Mouse (Mus musculus) MEL (cell line): ENCODE measurements around the gene Smg6. TPM values are rescaled to one million over a fixed set of nuclear protein-coding genes. Genes with fewer than 3 reads are reported as not detected.
A peak's percentile ranks its signal among the peaks of the same experiment; 100 is the strongest.

Experiments
- DNase-seq: peaks from one replicate; pipeline ENCODE4 v3.0.0; 2011; ENCODE audit warnings: low read depth, low spot score
- H3K27ac ChIP-seq: 2 replicates; pipeline ENCODE4 v1.5.1; 2012; ENCODE audit warnings: low read depth, mild to moderate bottlenecking, control low read depth, low read length, moderate library complexity; ENCODE audit not compliant: control insufficient read depth
- H3K27me3 ChIP-seq, 2 experiments: fragments of 150-350 bp in 1 of 2; sonication (generic) in 1 of 2; 2 replicates each; pipeline ENCODE4 v1.6.1; 2012; ENCODE audit warnings: low read length in 2 of 2, mild to moderate bottlenecking in 2 of 2, improper control_type of control experiment in 1 of 2, moderate library complexity in 1 of 2; ENCODE audit not compliant: insufficient read depth in 2 of 2, control insufficient read depth in 1 of 2
- H3K36me3 ChIP-seq, 2 experiments: 2 replicates each; pipeline ENCODE4 v1.6.1; 2012 to 2014; ENCODE audit warnings: low read length in 2 of 2, improper control_type of control experiment in 1 of 2, inconsistent platforms in 1 of 2, mild to moderate bottlenecking in 1 of 2; ENCODE audit not compliant: insufficient read depth in 2 of 2, control insufficient read depth in 1 of 2
- H3K4me1 ChIP-seq, 2 experiments: fragments of 150-350 bp in 1 of 2; sonication (generic) in 1 of 2; 2 replicates each; pipeline ENCODE4 v1.6.1; 2012; ENCODE audit warnings: low read length in 2 of 2, improper control_type of control experiment in 1 of 2, mild to moderate bottlenecking in 1 of 2; ENCODE audit not compliant: insufficient read depth in 2 of 2, control insufficient read depth in 1 of 2
- H3K4me3 ChIP-seq, 2 experiments: fragments of 150-350 bp in 1 of 2; sonication (generic) in 1 of 2; 2 replicates each; pipeline ENCODE4 v1.5.1; 2012; ENCODE audit warnings: low read depth in 2 of 2, low read length in 2 of 2, mild to moderate bottlenecking in 2 of 2, moderate library complexity in 2 of 2, control low read depth in 1 of 2, improper control_type of control experiment in 1 of 2; ENCODE audit not compliant: control insufficient read depth in 1 of 2, insufficient read depth in 1 of 2
- H3K79me2 ChIP-seq: 2 replicates; pipeline ENCODE4 v1.6.1; 2012; ENCODE audit warnings: mild to moderate bottlenecking, low read length, moderate library complexity; ENCODE audit not compliant: control insufficient read depth, poor library complexity, insufficient read depth
- H3K9ac ChIP-seq: 2 replicates; pipeline ENCODE4 v1.6.1; 2012; ENCODE audit warnings: low read depth, mild to moderate bottlenecking, control low read depth, low read length, moderate library complexity; ENCODE audit not compliant: control insufficient read depth, poor library complexity, severe bottlenecking
- H3K9me3 ChIP-seq: fragments of 150-350 bp; sonication (generic); replicated peaks from 2 replicates; pipeline ENCODE4 v1.6.1; 2012; ENCODE audit warnings: mild to moderate bottlenecking, low read length, improper control_type of control experiment, moderate library complexity; ENCODE audit not compliant: insufficient read depth
- CHD2 ChIP-seq: IDR thresholded peaks from 2 replicates; pipeline ENCODE4 v1.6.1; 2011; ENCODE audit warnings: low read length, improper control_type of control experiment
- CTCF ChIP-seq, 3 experiments: IDR thresholded peaks in 2 of 3; conservative IDR thresholded peaks in 1 of 3; 2 replicates each; pipeline ENCODE4 v1.5.1; 2011 to 2012; ENCODE audit warnings: low read length in 3 of 3, low read depth in 2 of 3, mild to moderate bottlenecking in 2 of 3, improper control_type of control experiment in 1 of 3, inconsistent platforms in 1 of 3, mixed read lengths in 1 of 3, moderate library complexity in 1 of 3; ENCODE audit not compliant: control insufficient read depth in 1 of 3, insufficient read depth in 1 of 3, poor library complexity in 1 of 3, severe bottlenecking in 1 of 3
- E2F4 ChIP-seq: IDR thresholded peaks from 2 replicates; pipeline ENCODE4 v1.6.1; 2011; ENCODE audit warnings: low read depth, low read length, improper control_type of control experiment, borderline replicate concordance
- ELF1 ChIP-seq: IDR thresholded peaks from 2 replicates; pipeline ENCODE4 v1.6.1; 2014; ENCODE audit warnings: low read depth, mild to moderate bottlenecking, inconsistent platforms, low read length, improper control_type of control experiment, moderate library complexity
- EP300 ChIP-seq, 2 experiments: IDR thresholded peaks; 2 replicates each; pipeline ENCODE4 v1.6.1; 2011; ENCODE audit warnings: improper control_type of control experiment in 2 of 2, low read length in 2 of 2, low read depth in 1 of 2, mild to moderate bottlenecking in 1 of 2
- GABPA ChIP-seq: IDR thresholded peaks from 2 replicates; pipeline ENCODE4 v1.6.1; 2012; ENCODE audit warnings: low read depth, mild to moderate bottlenecking, inconsistent platforms, low read length, improper control_type of control experiment, moderate library complexity
- GATA1 ChIP-seq: IDR thresholded peaks from 2 replicates; pipeline ENCODE4 v1.6.1; 2011; ENCODE audit warnings: low read depth, low read length, improper control_type of control experiment
- MAFK ChIP-seq: IDR thresholded peaks from 2 replicates; pipeline ENCODE4 v1.6.1; 2011; ENCODE audit warnings: low read depth, mild to moderate bottlenecking, low read length, improper control_type of control experiment, borderline replicate concordance
- MAZ ChIP-seq: IDR thresholded peaks from 2 replicates; pipeline ENCODE4 v1.6.1; 2012; ENCODE audit warnings: low read depth, mild to moderate bottlenecking, inconsistent platforms, low read length, improper control_type of control experiment
- MXI1 ChIP-seq: IDR thresholded peaks from 2 replicates; pipeline ENCODE4 v1.6.1; 2011; ENCODE audit warnings: mild to moderate bottlenecking, low read depth, low read length, improper control_type of control experiment
- NELFE ChIP-seq: IDR thresholded peaks from 2 replicates; pipeline ENCODE4 v1.6.1; 2011; ENCODE audit warnings: low read depth, low read length, improper control_type of control experiment
- NRF1 ChIP-seq: IDR thresholded peaks from 2 replicates; pipeline ENCODE4 v1.6.1; 2014; ENCODE audit warnings: low read depth, mild to moderate bottlenecking, inconsistent platforms, low read length, improper control_type of control experiment, moderate library complexity; ENCODE audit not compliant: poor library complexity, insufficient read depth, severe bottlenecking
- POLR2AphosphoS5 ChIP-seq: IDR thresholded peaks from 2 replicates; pipeline ENCODE4 v1.6.1; 2012; ENCODE audit warnings: low read depth, borderline replicate concordance, mild to moderate bottlenecking, inconsistent platforms, low read length, moderate library complexity, mixed read lengths
- RAD21 ChIP-seq: IDR thresholded peaks from 2 replicates; pipeline ENCODE4 v1.6.1; 2011; ENCODE audit warnings: mild to moderate bottlenecking, low read depth, low read length, improper control_type of control experiment
- SIN3A ChIP-seq: IDR thresholded peaks from 2 replicates; pipeline ENCODE4 v1.6.1; 2012; ENCODE audit warnings: low read length, improper control_type of control experiment, inconsistent platforms
- SMC3 ChIP-seq: IDR thresholded peaks from 2 replicates; pipeline ENCODE4 v1.6.1; 2011; ENCODE audit warnings: low read depth, low read length, improper control_type of control experiment
- TBP ChIP-seq: IDR thresholded peaks from 2 replicates; pipeline ENCODE4 v1.8.0; 2011; ENCODE audit warnings: low read depth, low read length, improper control_type of control experiment
- UBTF ChIP-seq: IDR thresholded peaks from 2 replicates; pipeline ENCODE4 v1.6.1; 2012; ENCODE audit warnings: low read depth, mild to moderate bottlenecking, inconsistent platforms, low read length, improper control_type of control experiment, moderate library complexity, borderline replicate concordance; ENCODE audit not compliant: insufficient read depth
- ZC3H11A ChIP-seq: IDR thresholded peaks from 2 replicates; pipeline ENCODE4 v1.6.1; 2012; ENCODE audit warnings: low read depth, mild to moderate bottlenecking, inconsistent platforms, low read length, improper control_type of control experiment
- ZKSCAN1 ChIP-seq: IDR thresholded peaks from 2 replicates; pipeline ENCODE4 v1.6.1; 2012; ENCODE audit warnings: low read depth, mild to moderate bottlenecking, inconsistent platforms, low read length, improper control_type of control experiment, moderate library complexity
- polyA plus RNA-seq, 2 experiments: library from polyadenylated mRNA; stranded (reverse) in 1 of 2; unstranded in 1 of 2; fragments of >175 nt in 1 of 2; fragments of >200 nt in 1 of 2; gene quantifications; 2 replicates each; pipeline versions ENCODE4 v1.2.1 to v1.2.4; 2012; ENCODE audit warnings: low replicate concordance in 2 of 2, low read depth in 1 of 2; ENCODE audit not compliant: insufficient read length in 2 of 2, insufficient read depth in 1 of 2, missing spikeins in 1 of 2
- total RNA-seq: library from RNA; depleted of rRNA; stranded (reverse); fragments of 300-350 nt; gene quantifications from 2 replicates; pipeline ENCODE4 v1.2.3, GENCODE M21; 2012

Gene Smg6
- total and polyA plus RNA-seq, 3 experiments = 11.6 to 19.0 TPM; not detected in 1

DNA sequence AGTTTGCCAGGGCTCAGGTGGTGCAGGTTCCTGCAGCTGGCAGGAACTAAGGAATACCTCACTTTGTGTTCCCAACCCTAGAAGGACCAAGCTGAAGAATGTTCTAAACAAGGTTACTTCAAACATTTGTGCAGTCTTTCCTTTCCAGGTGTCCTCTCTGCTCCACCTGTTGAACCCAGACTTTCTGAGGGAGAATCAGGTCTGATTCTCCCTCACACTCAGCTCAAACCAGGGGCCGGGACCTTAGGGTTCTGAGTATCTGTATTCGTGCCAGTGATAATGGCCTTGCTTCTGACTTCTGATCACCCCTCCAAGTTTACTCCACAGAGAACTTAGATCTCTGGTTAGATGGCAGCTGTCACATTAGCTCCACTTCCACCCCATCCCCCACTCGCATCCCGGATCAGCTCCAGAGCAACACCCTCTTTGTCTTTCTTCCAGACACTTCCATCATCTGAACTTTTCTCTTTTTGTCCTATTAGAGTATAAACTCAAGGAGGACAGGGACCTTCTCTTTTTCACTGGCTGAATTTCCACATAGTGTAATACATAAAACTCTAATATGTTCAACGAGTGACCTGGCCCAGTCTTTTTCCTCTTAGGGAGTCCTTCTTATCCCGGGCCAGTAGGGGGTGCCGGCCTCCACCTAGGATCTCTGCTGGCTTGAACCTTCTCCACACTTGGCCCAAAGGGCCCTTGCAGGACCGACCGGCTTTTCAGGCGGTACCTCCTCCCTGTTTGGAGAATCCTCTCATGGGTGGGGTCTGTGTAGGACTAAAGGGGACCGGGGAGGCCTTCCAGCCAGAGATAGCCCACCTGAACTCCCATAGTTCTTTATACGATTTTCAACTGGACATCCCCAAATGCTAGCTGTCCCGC lies 267.0 kb downstream of the Smg6 start:
- H3K9me3 ChIP-seq = no peaks in the 10 kb centered on the region
- H3K4me3 ChIP-seq = peak overlapping the region; percentile 68 to 69; a peak in 2 of 4 replicates
- H3K4me1 ChIP-seq = peaks cover 0 to 14% of the 10 kb centered on the region in 2 experiments; a peak in 3 of 4 replicates
- H3K27ac ChIP-seq = no peak overlapping the region
- peak; percentile 83 for TF ChIP-seq RAD21
- TF ChIP-seq CTCF (IDR thresholded peaks at IDR 0.05 in 2 of 3, conservative IDR thresholded peaks at IDR 0.05 in 1 of 3; ENCODE audit: control insufficient read depth in 1 of 3, insufficient read depth in 1 of 3, low read depth in 2 of 3, low read length in 3 of 3, poor library complexity in 1 of 3, severe bottlenecking in 1 of 3) = peak; percentile 66 to 94 (median 91)
- TF ChIP-seq ZC3H11A = peak; percentile 74
- TF ChIP-seq POLR2AphosphoS5 = no peak
- TF ChIP-seq TBP = peak; percentile 45; the same call in 1 of the 2 replicates
- peak; percentile 89 for TF ChIP-seq SMC3
- TF ChIP-seq ELF1 = no peak
- 0 out of 4 replicates have a peak, but pooled peaks of 1 of the 2 experiments have one; percentile 13 for TF ChIP-seq EP300 (IDR thresholded peaks at IDR 0.05; ENCODE audit: low read depth in 1 of 2, low read length in 2 of 2)
- no peak for TF ChIP-seq GATA1
- no peak for TF ChIP-seq GABPA
- peak; percentile 40; the same call in 1 of the 2 replicates for TF ChIP-seq SIN3A
- peak; percentile 13 for TF ChIP-seq CHD2
- TF ChIP-seq MXI1 = no peak
- TF ChIP-seq UBTF = 0 out of 2 replicates have a peak, but pooled peaks have one; percentile 35
- TF ChIP-seq ZKSCAN1 = no peak
- H3K9ac ChIP-seq = peak overlapping the region; percentile 44
- peak; percentile 91 for DNase-seq
- peaks cover 17% of the 10 kb centered on the region for H3K79me2 ChIP-seq
- H3K36me3 ChIP-seq = peaks cover 0 to 3% of the 10 kb centered on the region in 2 experiments; a peak in 1 of 4 replicates
- H3K27me3 ChIP-seq = peaks cover 2 to 15% of the 10 kb centered on the region in 2 experiments; a peak in 2 of 4 replicates

DNA sequence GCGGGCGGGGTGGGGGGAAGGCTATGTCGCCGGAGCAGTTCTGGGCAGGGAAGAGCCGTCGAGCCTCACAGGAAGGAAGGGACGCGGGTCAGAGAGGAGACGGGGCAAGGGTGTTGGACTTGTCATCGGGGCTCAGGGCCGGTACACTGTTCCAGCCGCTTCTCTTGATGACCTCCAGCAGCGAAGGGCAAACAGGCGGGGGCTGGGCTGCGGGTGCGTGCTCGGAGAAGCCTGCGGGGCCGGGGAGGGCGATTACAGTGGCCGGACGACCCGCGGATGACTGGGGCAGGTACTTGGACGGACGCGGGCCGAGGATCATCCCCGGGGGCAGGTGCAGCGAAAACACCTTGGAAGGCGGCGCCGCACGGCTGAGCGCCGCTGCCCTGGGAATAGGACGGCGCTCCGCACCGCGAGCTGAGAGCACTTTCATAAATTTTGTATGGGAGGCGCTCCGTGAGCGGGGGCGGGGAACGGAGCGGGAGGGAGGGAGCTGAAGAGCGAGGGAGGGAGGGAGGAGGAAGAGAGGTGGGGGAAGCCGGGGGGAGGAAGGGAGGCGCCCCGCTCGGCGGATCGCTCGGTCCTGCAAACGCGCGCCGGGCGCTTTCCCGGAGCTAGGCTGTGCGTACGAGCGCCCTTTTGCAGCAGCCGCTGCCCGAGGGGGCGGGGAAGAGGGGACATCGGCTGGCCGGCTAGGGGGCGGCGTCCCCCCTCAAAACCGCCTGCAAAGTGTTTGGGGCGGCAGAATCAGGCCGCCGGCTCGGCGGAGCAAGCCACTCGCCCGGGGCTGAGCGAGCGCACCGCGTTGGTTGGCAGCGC lies 267.8 kb downstream of the Smg6 start, which contains the start of gene Rtn4rl1:
Gene Rtn4rl1 (plus strand): TSS at position 528 of the 816 bp plus-strand sequence.
- DNase-seq = peak; percentile 89
- no peak for TF ChIP-seq MAFK
- no peak for TF ChIP-seq GABPA
- TF ChIP-seq CTCF (IDR thresholded peaks at IDR 0.05 in 2 of 3, conservative IDR thresholded peaks at IDR 0.05 in 1 of 3; ENCODE audit: control insufficient read depth in 1 of 3, insufficient read depth in 1 of 3, low read depth in 2 of 3, low read length in 3 of 3, poor library complexity in 1 of 3, severe bottlenecking in 1 of 3) = no peak
- TF ChIP-seq E2F4 = no peak
- TF ChIP-seq NELFE = peak; percentile 33
- no peak for TF ChIP-seq RAD21
- no peak; the same call in 1 of the 2 replicates for TF ChIP-seq SIN3A
- peak; percentile 98; the same call in 1 of the 2 replicates for TF ChIP-seq MAZ
- TF ChIP-seq GATA1 = no peak
- TF ChIP-seq ZKSCAN1 = no peak
- no peak for TF ChIP-seq ZC3H11A
- TF ChIP-seq NRF1 = no peak
- peaks cover 2 to 14% of the 10 kb centered on the region in 2 experiments; a peak in 3 of 4 replicates for H3K4me1 ChIP-seq

More for the DNA sequence above, 267.8 kb downstream of the Smg6 start, which contains the start of gene Rtn4rl1:
- peak within 1 kb of the TSS; percentile 68 to 80 for H3K4me3 ChIP-seq
- H3K36me3 ChIP-seq = peaks cover 0 to 3% of the 10 kb centered on the region in 2 experiments; a peak in 1 of 4 replicates
- H3K9me3 ChIP-seq = no peaks in the 10 kb centered on the region
- no peak within 1 kb of the TSS for H3K27ac ChIP-seq
- peak within 1 kb of the TSS; percentile 69 for H3K9ac ChIP-seq
- H3K79me2 ChIP-seq = peaks cover 14% of the 10 kb centered on the region
- peaks cover 2 to 15% of the 10 kb centered on the region in 2 experiments; a peak in 2 of 4 replicates for H3K27me3 ChIP-seq
